Mouse (Mus musculus) cerebellum, adult 2 months (tissue): Measurements from ENCODE around the gene Slc22a5.

Source experiments
- CTCF ChIP-seq: fragments of 200-500 bp; IDR thresholded peaks from 2 replicates; pipeline ENCODE4 v1.5.1; 2011; ENCODE audit warnings: low read depth, mild to moderate bottlenecking, control low read depth, low read length, moderate library complexity, borderline replicate concordance; ENCODE audit not compliant: insufficient read depth
- POLR2A ChIP-seq: fragments of 200-500 bp; IDR thresholded peaks from 2 replicates; pipeline ENCODE4 v1.6.1; 2011; ENCODE audit warnings: low read length, control low read depth, borderline replicate concordance; ENCODE audit not compliant: insufficient read depth

GRCm38 (mm10) chr11:53853665-53854064 is 37.8 kb downstream of the Slc22a5 start:
- no peak for TF ChIP-seq CTCF
- no peak for TF ChIP-seq POLR2A
